Mouse (Mus musculus) E14TG2a.4 (cell line): ENCODE data around the gene E430018J23Rik.

ENCODE experiments used
- H3K27me3 ChIP-seq: 2 replicates; pipeline ENCODE4 v1.6.1; 2014; ENCODE audit warnings: low read length, control low read depth; ENCODE audit not compliant: insufficient read depth
- H3K36me3 ChIP-seq: 2 replicates; pipeline ENCODE4 v1.6.1; 2014; ENCODE audit warnings: low read length, control low read depth; ENCODE audit not compliant: insufficient read depth
- H3K4me1 ChIP-seq: replicated peaks from 2 replicates; pipeline ENCODE4 v1.6.1; 2014; ENCODE audit warnings: low read depth, low read length, control low read depth
- H3K4me3 ChIP-seq: replicated peaks from 2 replicates; pipeline ENCODE4 v1.5.1; 2014; ENCODE audit warnings: mild to moderate bottlenecking, low read length
- H3K9me3 ChIP-seq: 2 replicates; pipeline ENCODE4 v1.6.1; 2014; ENCODE audit warnings: low read length, control low read depth
- CTCF ChIP-seq: conservative IDR thresholded peaks from 2 replicates; pipeline ENCODE4 v1.5.1; 2014; ENCODE audit warnings: low read length
- NANOG ChIP-seq: IDR thresholded peaks from 2 replicates; pipeline ENCODE4 v1.6.1; 2014; ENCODE audit warnings: borderline replicate concordance, low read length, mixed read lengths
- POU5F1 ChIP-seq: IDR thresholded peaks from 2 replicates; pipeline ENCODE4 v1.6.1; 2014; ENCODE audit warnings: low read length, borderline replicate concordance

Gene E430018J23Rik

DNA sequence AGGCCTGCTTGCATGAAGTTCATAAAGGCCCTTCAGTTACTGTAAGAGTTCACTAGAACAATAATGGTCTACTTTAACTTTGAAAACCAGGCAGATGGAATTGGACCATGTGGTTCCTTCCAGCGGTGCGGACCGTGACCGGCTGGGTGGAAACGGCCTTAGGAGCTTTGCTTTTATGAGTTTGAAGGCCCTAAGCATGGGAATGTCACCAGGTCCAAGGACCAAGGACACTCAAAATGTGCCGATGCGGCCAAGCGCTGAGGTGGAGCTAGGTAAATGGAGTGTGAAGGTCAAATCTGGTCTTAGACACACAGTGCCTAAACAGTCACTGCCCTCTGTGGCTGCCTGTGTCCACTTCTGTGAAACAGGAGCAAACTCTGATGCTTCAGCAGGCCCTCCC, 52.1 kb downstream of the E430018J23Rik start:
- H3K4me1 ChIP-seq = peaks cover 44% of the 10 kb centered on the region

More for the DNA sequence above, 52.1 kb downstream of the E430018J23Rik start:
- no peak for TF ChIP-seq CTCF
- no peak for TF ChIP-seq NANOG
- no peak for TF ChIP-seq POU5F1
- Histone ChIP-seq H3K27me3 (peaks cover 32% of the 10 kb centered on the region), H3K4me3 (no peak overlapping the region), H3K36me3 (no peaks in the 10 kb centered on the region), H3K9me3 (no peaks in the 10 kb centered on the region)
